Mouse (Mus musculus): Measurements from ENCODE around the gene Rasgef1a. TPM values are rescaled to one million over a fixed set of nuclear protein-coding genes. Genes with fewer than 3 reads are reported as not detected.
A peak's percentile ranks its signal among the peaks of the same experiment; 100 is the strongest.

Gene Rasgef1a
- polyA plus RNA-seq, 2 experiments: 0.15 TPM; not detected in 1

- H3K4me1 ChIP-seq (ENCODE audit: control insufficient read depth, insufficient read depth, low read length): no peaks in the 10 kb centered on the region
- H3K27ac ChIP-seq (replicated peaks; ENCODE audit: low read depth, low read length): no peak overlapping the region
- 73% methylated on average over 4 of the region's 4 CpGs for WGBS
- no peak overlapping the region for H3K9ac ChIP-seq (ENCODE audit: low read depth, low read length, severe bottlenecking)
- no peak for DNase-seq (ENCODE audit: low spot score)
- H3K9me3 ChIP-seq (ENCODE audit: control insufficient read depth, low read length): no peaks in the 10 kb centered on the region
- H3K36me3 ChIP-seq (ENCODE audit: control insufficient read depth, insufficient read depth, low read length): no peaks in the 10 kb centered on the region
- no peak for ATAC-seq (ENCODE audit: low FRiP score, low read depth)
- TF ChIP-seq POLR2A (IDR thresholded peaks at IDR 0.05; ENCODE audit: borderline replicate concordance, extremely low read depth, insufficient read depth, insufficient read length): no peak
- H3K4me2 ChIP-seq (replicated peaks; ENCODE audit: low read depth, low read length, severe bottlenecking): no peak overlapping the region
- H3K4me3 ChIP-seq (replicated peaks; ENCODE audit: low read length): no peak overlapping the region
- peaks cover 32% of the 10 kb centered on the region for H3K27me3 ChIP-seq (ENCODE audit: control insufficient read depth, insufficient read depth, low read length)
Observed at GRCm38 (mm10) chr6:118007843-118008539, 3.2 kb upstream of the Rasgef1a start.

- no peaks in the 10 kb centered on the region for H3K4me1 ChIP-seq (ENCODE audit: control insufficient read depth, insufficient read depth, low read length)
- peaks cover 35% of the 10 kb centered on the region for H3K27me3 ChIP-seq (ENCODE audit: control insufficient read depth, insufficient read depth, low read length)
- no peaks in the 10 kb centered on the region for H3K36me3 ChIP-seq (ENCODE audit: control insufficient read depth, insufficient read depth, low read length)
- no peak overlapping the region for H3K9ac ChIP-seq (ENCODE audit: low read depth, low read length, severe bottlenecking)
- DNase-seq (ENCODE audit: low spot score): no peak
- no peak overlapping the region for H3K4me3 ChIP-seq (replicated peaks; ENCODE audit: low read length)
- no peaks in the 10 kb centered on the region for H3K9me3 ChIP-seq (ENCODE audit: control insufficient read depth, low read length)
- WGBS: 73% methylated on average over 3 of the region's 3 CpGs
- H3K4me2 ChIP-seq (replicated peaks; ENCODE audit: low read depth, low read length, severe bottlenecking): no peak overlapping the region
- no peak for ATAC-seq (ENCODE audit: low FRiP score, low read depth)
- no peak overlapping the region for H3K27ac ChIP-seq (replicated peaks; ENCODE audit: low read depth, low read length)
- no peak for TF ChIP-seq POLR2A (IDR thresholded peaks at IDR 0.05; ENCODE audit: borderline replicate concordance, extremely low read depth, insufficient read depth, insufficient read length)
Observed at GRCm38 (mm10) chr6:118010256-118010655, 982 bp upstream of the Rasgef1a start.

- peaks cover 35% of the 10 kb centered on the region for H3K27me3 ChIP-seq (ENCODE audit: control insufficient read depth, insufficient read depth, low read length)
- no peak for ATAC-seq (ENCODE audit: low FRiP score, low read depth)
Observed at GRCm38 (mm10) chr6:118011616-118012316, 528 bp downstream of the Rasgef1a start.

GRCm38 (mm10) chr6:118012317-118012700 is 1.1 kb downstream of the Rasgef1a start:
- 62% methylated on average over 3 of the region's 3 CpGs for WGBS
- Histone ChIP-seq H3K4me3 (replicated peaks; ENCODE audit: low read length) (no peak overlapping the region), H3K9ac (ENCODE audit: low read depth, low read length, severe bottlenecking) (no peak overlapping the region), H3K27me3 (ENCODE audit: control insufficient read depth, insufficient read depth, low read length) (peaks cover 35% of the 10 kb centered on the region), H3K36me3 (ENCODE audit: control insufficient read depth, insufficient read depth, low read length) (no peaks in the 10 kb centered on the region), H3K4me2 (replicated peaks; ENCODE audit: low read depth, low read length, severe bottlenecking) (no peak overlapping the region), H3K27ac (replicated peaks; ENCODE audit: low read depth, low read length) (no peak overlapping the region), H3K9me3 (ENCODE audit: control insufficient read depth, low read length) (no peaks in the 10 kb centered on the region), H3K4me1 (ENCODE audit: control insufficient read depth, insufficient read depth, low read length) (no peaks in the 10 kb centered on the region)
- no peak for TF ChIP-seq POLR2A (IDR thresholded peaks at IDR 0.05; ENCODE audit: borderline replicate concordance, extremely low read depth, insufficient read depth, insufficient read length)
- no peak for ATAC-seq (ENCODE audit: low FRiP score, low read depth)
- no peak for DNase-seq (ENCODE audit: low spot score)

More at GRCm38 (mm10) chr6:118011616-118012316, 528 bp downstream of the Rasgef1a start:
- H3K4me3 ChIP-seq (replicated peaks; ENCODE audit: low read length): peak overlapping the region; percentile 37
- H3K36me3 ChIP-seq (ENCODE audit: control insufficient read depth, insufficient read depth, low read length): no peaks in the 10 kb centered on the region
- H3K9me3 ChIP-seq (ENCODE audit: control insufficient read depth, low read length): no peaks in the 10 kb centered on the region
- no peak for TF ChIP-seq POLR2A (IDR thresholded peaks at IDR 0.05; ENCODE audit: borderline replicate concordance, extremely low read depth, insufficient read depth, insufficient read length)
- no peak overlapping the region for H3K27ac ChIP-seq (replicated peaks; ENCODE audit: low read depth, low read length)
- H3K9ac ChIP-seq (ENCODE audit: low read depth, low read length, severe bottlenecking): no peak overlapping the region
- peak overlapping the region; percentile 69 for H3K4me2 ChIP-seq (replicated peaks; ENCODE audit: low read depth, low read length, severe bottlenecking)
- 15% methylated on average over 36 of the region's 38 CpGs for WGBS
- no peak for DNase-seq (ENCODE audit: low spot score)
- H3K4me1 ChIP-seq (ENCODE audit: control insufficient read depth, insufficient read depth, low read length): no peaks in the 10 kb centered on the region

- 73% methylated on average over 11 of the region's 11 CpGs for WGBS
- Histone ChIP-seq H3K4me3 (replicated peaks; ENCODE audit: low read length) (no peak overlapping the region), H3K4me2 (replicated peaks; ENCODE audit: low read depth, low read length, severe bottlenecking) (no peak overlapping the region), H3K36me3 (ENCODE audit: control insufficient read depth, insufficient read depth, low read length) (no peaks in the 10 kb centered on the region), H3K9ac (ENCODE audit: low read depth, low read length, severe bottlenecking) (no peak overlapping the region), H3K9me3 (ENCODE audit: control insufficient read depth, low read length) (no peaks in the 10 kb centered on the region), H3K27me3 (ENCODE audit: control insufficient read depth, insufficient read depth, low read length) (peaks cover 35% of the 10 kb centered on the region), H3K27ac (replicated peaks; ENCODE audit: low read depth, low read length) (no peak overlapping the region), H3K4me1 (ENCODE audit: control insufficient read depth, insufficient read depth, low read length) (no peaks in the 10 kb centered on the region)
- ATAC-seq (ENCODE audit: low FRiP score, low read depth): no peak
- DNase-seq (ENCODE audit: low spot score): no peak
- TF ChIP-seq POLR2A (IDR thresholded peaks at IDR 0.05; ENCODE audit: borderline replicate concordance, extremely low read depth, insufficient read depth, insufficient read length): no peak
Observed at GRCm38 (mm10) chr6:118012987-118013866, 2.0 kb downstream of the Rasgef1a start.

Data from limb, embryonic 14.5 days (tissue).